Mouse (Mus musculus) heart, embryonic 13.5 days (tissue): ENCODE measurements at regions not wholly inside any gene's neighbourhood (a gene's known extent, or its start where the extent isn't known, plus 50 kb on each side); places are given as distances from the start of the nearest gene placed in this dataset.
A peak's percentile ranks its signal among the peaks of the same experiment; 100 is the strongest.

ENCODE experiments used
- ATAC-seq: fragments of 200-750 bp; cut with Nextera tagmentation; 2 replicates; pipeline ENCODE4 v1.8.0; 2017; ENCODE audit warnings: moderate TSS enrichment; ENCODE audit not compliant: insufficient number of reproducible peaks, low FRiP score, low TSS enrichment; ENCODE audit errors: extremely low read depth
- H3K27ac ChIP-seq: fragments of 300-500 bp; sonication (generic); replicated peaks from 2 replicates; pipeline ENCODE4 v1.5.1; 2015; ENCODE audit warnings: moderate library complexity, mild to moderate bottlenecking, inconsistent platforms
- H3K27me3 ChIP-seq: fragments of 300-500 bp; sonication (generic); replicated peaks from 2 replicates; pipeline ENCODE4 v1.6.1; 2015; ENCODE audit warnings: mild to moderate bottlenecking, inconsistent platforms
- H3K36me3 ChIP-seq: fragments of 300-500 bp; sonication (generic); 2 replicates; pipeline ENCODE4 v1.6.1; 2015; ENCODE audit warnings: mild to moderate bottlenecking, inconsistent platforms
- H3K4me1 ChIP-seq: fragments of 300-500 bp; sonication (generic); 2 replicates; pipeline ENCODE4 v1.6.1; 2015; ENCODE audit warnings: inconsistent platforms
- H3K4me2 ChIP-seq: fragments of 300-500 bp; sonication (generic); 2 replicates; pipeline ENCODE4 v1.6.1; 2015; ENCODE audit warnings: inconsistent platforms, mild to moderate bottlenecking, moderate library complexity
- H3K4me3 ChIP-seq: fragments of 300-500 bp; sonication (generic); 2 replicates; pipeline ENCODE4 v1.5.1; 2015; ENCODE audit warnings: moderate library complexity, mild to moderate bottlenecking, inconsistent platforms
- H3K9ac ChIP-seq: fragments of 300-500 bp; sonication (generic); 2 replicates; pipeline ENCODE4 v1.6.1; 2015; ENCODE audit warnings: inconsistent platforms, mild to moderate bottlenecking, moderate library complexity
- H3K9me3 ChIP-seq: fragments of 300-500 bp; sonication (generic); 2 replicates; pipeline ENCODE4 v1.6.1; 2016; ENCODE audit warnings: inconsistent platforms
- WGBS: fragments of 180-500 bp; shearing (Covaris S2); methylation state at CpG from one replicate; pipeline ENCODE4 v1.1.7; 2015; ENCODE audit warnings: mixed read lengths; 5-methylcytosine and 5-hydroxymethylcytosine counted together

GRCm38 (mm10) chr17:84085721-84086120 is 102.0 kb downstream of the Zfp36l2 start:
- Histone ChIP-seq H3K9me3 (no peaks in the 10 kb centered on the region), H3K4me3 (no peak overlapping the region), H3K27me3 (no peaks in the 10 kb centered on the region), H3K27ac (peak overlapping the region; percentile 70), H3K4me1 (peaks cover 47% of the 10 kb centered on the region), H3K36me3 (no peaks in the 10 kb centered on the region), H3K9ac (peak overlapping the region; percentile 44), H3K4me2 (no peak overlapping the region)
- no peak for ATAC-seq
- WGBS: 20% methylated on average over 7 of the region's 7 CpGs

GRCm38 (mm10) chr17:84085232-84085631 is 102.5 kb downstream of the Zfp36l2 start:
- peaks cover 47% of the 10 kb centered on the region for H3K4me1 ChIP-seq
- H3K9ac ChIP-seq: peak overlapping the region; percentile 44; the same call in 1 of the 2 replicates
- no peaks in the 10 kb centered on the region for H3K36me3 ChIP-seq
- peak overlapping the region; percentile 70 for H3K27ac ChIP-seq
- H3K4me3 ChIP-seq: no peak overlapping the region
- H3K27me3 ChIP-seq: no peaks in the 10 kb centered on the region
- H3K4me2 ChIP-seq: no peak overlapping the region
- no peaks in the 10 kb centered on the region for H3K9me3 ChIP-seq
- ATAC-seq: no peak
- 65% methylated on average over 10 of the region's 10 CpGs for WGBS

- Histone ChIP-seq H3K36me3 (no peaks in the 10 kb centered on the region), H3K27me3 (no peaks in the 10 kb centered on the region), H3K27ac (peak overlapping the region; percentile 59), H3K9me3 (no peaks in the 10 kb centered on the region), H3K4me2 (no peak overlapping the region), H3K9ac (peak overlapping the region; percentile 50; the same call in 1 of the 2 replicates), H3K4me1 (peaks cover 47% of the 10 kb centered on the region), H3K4me3 (no peak overlapping the region)
- ATAC-seq: no peak
- 53% methylated on average over 16 of the region's 16 CpGs for WGBS
These were observed 104.2 kb downstream of the Zfp36l2 start for GRCm38 (mm10) chr17:84083307-84084263.

- peak overlapping the region; percentile 69 for H3K27ac ChIP-seq
- H3K4me1 ChIP-seq: peaks cover 47% of the 10 kb centered on the region
- no peaks in the 10 kb centered on the region for H3K36me3 ChIP-seq
- ATAC-seq: no peak
- no peak overlapping the region for H3K4me3 ChIP-seq
- no peaks in the 10 kb centered on the region for H3K9me3 ChIP-seq
- peak overlapping the region; percentile 17; the same call in 1 of the 2 replicates for H3K9ac ChIP-seq
- no peaks in the 10 kb centered on the region for H3K27me3 ChIP-seq
- no peak overlapping the region for H3K4me2 ChIP-seq
- 86% methylated on average over 5 of the region's 5 CpGs for WGBS
These were observed 105.2 kb downstream of the Zfp36l2 start for GRCm38 (mm10) chr17:84082571-84082970.

- Histone ChIP-seq H3K4me1 (peaks cover 47% of the 10 kb centered on the region), H3K9me3 (no peaks in the 10 kb centered on the region), H3K4me3 (no peak overlapping the region), H3K4me2 (no peak overlapping the region), H3K9ac (peak overlapping the region; percentile 17; the same call in 1 of the 2 replicates), H3K36me3 (no peaks in the 10 kb centered on the region), H3K27ac (peak overlapping the region; percentile 69), H3K27me3 (no peaks in the 10 kb centered on the region)
- ATAC-seq: no peak; the same call in 1 of the 2 replicates
- 32% methylated on average over 8 of the region's 8 CpGs for WGBS
These were observed 105.9 kb downstream of the Zfp36l2 start for GRCm38 (mm10) chr17:84081751-84082352.

- H3K9ac ChIP-seq: no peak overlapping the region
- no peak overlapping the region for H3K4me2 ChIP-seq
- H3K4me1 ChIP-seq: peaks cover 21% of the 10 kb centered on the region
- no peaks in the 10 kb centered on the region for H3K27me3 ChIP-seq
- no peaks in the 10 kb centered on the region for H3K36me3 ChIP-seq
- H3K27ac ChIP-seq: no peak overlapping the region
- no peak overlapping the region for H3K4me3 ChIP-seq
- H3K9me3 ChIP-seq: no peaks in the 10 kb centered on the region
- WGBS: 76% methylated on average over 3 of the region's 3 CpGs
- no peak for ATAC-seq
These were observed 112.4 kb downstream of the Zfp36l2 start for GRCm38 (mm10) chr17:84075081-84075938.

- no peak overlapping the region for H3K4me2 ChIP-seq
- H3K27me3 ChIP-seq: no peaks in the 10 kb centered on the region
- no peaks in the 10 kb centered on the region for H3K9me3 ChIP-seq
- H3K4me3 ChIP-seq: no peak overlapping the region
- H3K36me3 ChIP-seq: no peaks in the 10 kb centered on the region
- H3K27ac ChIP-seq: peak overlapping the region; percentile 55
- peaks cover 21% of the 10 kb centered on the region for H3K4me1 ChIP-seq
- peak overlapping the region; percentile 35; the same call in 1 of the 2 replicates for H3K9ac ChIP-seq
- no peak for ATAC-seq
- 67% methylated on average over 10 of the region's 10 CpGs for WGBS
These were observed 113.6 kb downstream of the Zfp36l2 start for GRCm38 (mm10) chr17:84074000-84074782.

- ATAC-seq: no peak
These were observed 115.2 kb downstream of the Zfp36l2 start for GRCm38 (mm10) chr17:84072426-84073030.

GRCm38 (mm10) chr17:84071855-84072254 is 115.9 kb downstream of the Zfp36l2 start:
- ATAC-seq: no peak
- no peaks in the 10 kb centered on the region for H3K36me3 ChIP-seq
- no peak overlapping the region for H3K27ac ChIP-seq
- no peak overlapping the region for H3K9ac ChIP-seq
- no peaks in the 10 kb centered on the region for H3K27me3 ChIP-seq
- WGBS: 81% methylated on average over 2 of the region's 2 CpGs
- H3K4me1 ChIP-seq: peaks cover 30% of the 10 kb centered on the region
- H3K9me3 ChIP-seq: no peaks in the 10 kb centered on the region
- no peak overlapping the region for H3K4me3 ChIP-seq
- H3K4me2 ChIP-seq: no peak overlapping the region

More at GRCm38 (mm10) chr17:84072426-84073030, 115.2 kb downstream of the Zfp36l2 start:
- Histone ChIP-seq H3K9me3 (no peaks in the 10 kb centered on the region), H3K27me3 (no peaks in the 10 kb centered on the region), H3K9ac (0 out of 2 replicates have a peak overlapping the region, but pooled peaks have one; percentile 16), H3K36me3 (no peaks in the 10 kb centered on the region), H3K4me3 (no peak overlapping the region), H3K4me2 (no peak overlapping the region), H3K4me1 (peaks cover 30% of the 10 kb centered on the region), H3K27ac (no peak overlapping the region)
- WGBS: 48% methylated on average over 4 of the region's 4 CpGs

GRCm38 (mm10) chr17:84070596-84070995 is 117.2 kb downstream of the Zfp36l2 start:
- no peaks in the 10 kb centered on the region for H3K9me3 ChIP-seq
- H3K36me3 ChIP-seq: no peaks in the 10 kb centered on the region
- no peak for ATAC-seq
- no peak overlapping the region for H3K4me2 ChIP-seq
- H3K9ac ChIP-seq: no peak overlapping the region
- 75% methylated on average over 3 of the region's 3 CpGs for WGBS
- H3K4me1 ChIP-seq: peaks cover 30% of the 10 kb centered on the region
- no peaks in the 10 kb centered on the region for H3K27me3 ChIP-seq
- H3K27ac ChIP-seq: no peak overlapping the region
- no peak overlapping the region for H3K4me3 ChIP-seq
